Mouse (Mus musculus): Measurements from ENCODE around the gene Wipf1. TPM values are rescaled to one million over a fixed set of nuclear protein-coding genes. Genes with fewer than 3 reads are reported as not detected.
A peak's percentile ranks its signal among the peaks of the same experiment; 100 is the strongest.

Wipf1 gene
- total and polyA plus RNA-seq, 2 experiments from 2014 or later: 1.7 to 2.9 TPM

- no peak overlapping the region for H3K4me3 ChIP-seq (ENCODE audit: low read depth, low read length)
- no peak overlapping the region for H3K27ac ChIP-seq (ENCODE audit: low read depth)
- TF ChIP-seq EP300 (IDR thresholded peaks at IDR 0.05; ENCODE audit: low read depth) (no peak), CTCF (IDR thresholded peaks at IDR 0.05; ENCODE audit: low read depth) (no peak)
- DNase-seq (ENCODE audit: low spot score): no peak
- H3K27me3 ChIP-seq (ENCODE audit: control insufficient read depth, insufficient read depth, low read length): no peaks in the 10 kb centered on the region
- H3K9ac ChIP-seq (replicated peaks; ENCODE audit: low read depth, low read length): no peak overlapping the region
- H3K4me1 ChIP-seq (ENCODE audit: control insufficient read depth, insufficient read depth): no peaks in the 10 kb centered on the region
- H3K36me3 ChIP-seq (replicated peaks; ENCODE audit: control insufficient read depth, insufficient read depth, low read length): peaks cover 23% of the 10 kb centered on the region
- no peaks in the 10 kb centered on the region for H3K9me3 ChIP-seq (replicated peaks; ENCODE audit: control insufficient read depth, low read length)
- no peak overlapping the region for H3K4me2 ChIP-seq (ENCODE audit: low read depth, low read length)
- no peak for ATAC-seq (ENCODE audit: insufficient read depth, low read depth)
- 69% methylated on average over 2 of the region's 2 CpGs for WGBS
Measured at GRCm38 (mm10) chr2:73442015-73442414, 87.5 kb downstream of the Wipf1 start.

DNA sequence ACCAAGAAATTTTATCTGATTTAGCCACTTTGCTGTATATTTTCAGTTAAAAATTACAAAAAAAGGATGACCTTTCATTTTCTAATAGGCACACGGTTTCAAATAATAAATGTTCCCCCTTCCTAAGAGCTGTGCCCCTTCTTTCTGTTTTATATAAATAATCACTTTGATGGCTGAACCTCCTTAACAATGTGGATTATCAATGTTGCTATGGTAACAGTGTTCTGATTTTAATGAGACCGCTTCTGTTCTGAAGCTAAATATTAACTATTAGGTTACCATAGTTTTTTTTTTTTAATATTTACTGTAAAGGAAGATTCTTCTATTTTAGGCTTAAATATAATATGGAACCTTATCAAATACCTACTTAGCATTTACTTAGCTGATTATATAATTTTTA is 89.2 kb downstream of the Wipf1 start:
- DNase-seq (ENCODE audit: low spot score) (no peak), ATAC-seq (ENCODE audit: insufficient read depth, low read depth) (no peak)
- no peak overlapping the region for H3K9ac ChIP-seq (replicated peaks; ENCODE audit: low read depth, low read length)
- TF ChIP-seq EP300 (IDR thresholded peaks at IDR 0.05; ENCODE audit: low read depth): no peak
- TF ChIP-seq CTCF (IDR thresholded peaks at IDR 0.05; ENCODE audit: low read depth): no peak
- WGBS: 86% methylated on average over 2 of the region's 2 CpGs
- no peaks in the 10 kb centered on the region for H3K27me3 ChIP-seq (ENCODE audit: control insufficient read depth, insufficient read depth, low read length)
- H3K4me3 ChIP-seq (ENCODE audit: low read depth, low read length): no peak overlapping the region
- H3K4me2 ChIP-seq (ENCODE audit: low read depth, low read length): no peak overlapping the region
- no peaks in the 10 kb centered on the region for H3K9me3 ChIP-seq (replicated peaks; ENCODE audit: control insufficient read depth, low read length)
- peaks cover 23% of the 10 kb centered on the region for H3K36me3 ChIP-seq (replicated peaks; ENCODE audit: control insufficient read depth, insufficient read depth, low read length)
- H3K27ac ChIP-seq (ENCODE audit: low read depth): no peak overlapping the region
- H3K4me1 ChIP-seq (ENCODE audit: control insufficient read depth, insufficient read depth): no peaks in the 10 kb centered on the region

GRCm38 (mm10) chr2:73436976-73437375 is 92.6 kb downstream of the Wipf1 start:
- Histone ChIP-seq H3K36me3 (replicated peaks; ENCODE audit: control insufficient read depth, insufficient read depth, low read length) (peaks cover 48% of the 10 kb centered on the region), H3K4me1 (ENCODE audit: control insufficient read depth, insufficient read depth) (no peaks in the 10 kb centered on the region), H3K9me3 (replicated peaks; ENCODE audit: control insufficient read depth, low read length) (no peaks in the 10 kb centered on the region), H3K27me3 (ENCODE audit: control insufficient read depth, insufficient read depth, low read length) (no peaks in the 10 kb centered on the region), H3K4me2 (ENCODE audit: low read depth, low read length) (no peak overlapping the region), H3K4me3 (ENCODE audit: low read depth, low read length) (no peak overlapping the region), H3K27ac (ENCODE audit: low read depth) (no peak overlapping the region), H3K9ac (replicated peaks; ENCODE audit: low read depth, low read length) (no peak overlapping the region)
- ATAC-seq (ENCODE audit: insufficient read depth, low read depth) (no peak), DNase-seq (ENCODE audit: low spot score) (no peak)
- WGBS: 49% methylated on average over 14 of the region's 18 CpGs
- no peak for TF ChIP-seq CTCF (IDR thresholded peaks at IDR 0.05; ENCODE audit: low read depth)
- TF ChIP-seq EP300 (IDR thresholded peaks at IDR 0.05; ENCODE audit: low read depth): no peak

DNA sequence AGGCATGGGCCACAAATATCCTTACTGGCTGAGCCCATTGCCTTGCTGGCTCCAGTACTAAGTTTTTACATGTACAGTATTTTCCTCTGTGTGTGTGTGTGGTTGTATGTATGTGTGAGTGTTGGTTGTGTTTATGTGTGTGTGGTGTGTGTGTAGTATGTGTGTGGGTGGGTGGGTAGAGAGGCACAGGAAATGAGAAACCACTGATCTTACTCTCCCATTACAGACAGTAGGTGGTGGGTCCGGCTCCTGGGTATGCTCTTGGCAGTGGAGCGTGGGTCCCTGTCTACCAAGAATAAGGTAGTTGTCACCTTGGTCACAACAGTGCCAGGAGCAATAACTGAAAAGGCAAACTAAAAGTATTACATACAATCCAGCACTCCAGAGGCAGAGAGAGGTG is 93.7 kb downstream of the Wipf1 start:
- H3K36me3 ChIP-seq (replicated peaks; ENCODE audit: control insufficient read depth, insufficient read depth, low read length): peaks cover 50% of the 10 kb centered on the region
- no peak overlapping the region for H3K27ac ChIP-seq (ENCODE audit: low read depth)
- H3K9me3 ChIP-seq (replicated peaks; ENCODE audit: control insufficient read depth, low read length): no peaks in the 10 kb centered on the region
- no peak overlapping the region for H3K4me2 ChIP-seq (ENCODE audit: low read depth, low read length)
- 93% methylated on average over 2 of the region's 2 CpGs for WGBS
- no peak for TF ChIP-seq CTCF (IDR thresholded peaks at IDR 0.05; ENCODE audit: low read depth)
- TF ChIP-seq EP300 (IDR thresholded peaks at IDR 0.05; ENCODE audit: low read depth): no peak
- ATAC-seq (ENCODE audit: insufficient read depth, low read depth): no peak
- no peaks in the 10 kb centered on the region for H3K4me1 ChIP-seq (ENCODE audit: control insufficient read depth, insufficient read depth)
- H3K27me3 ChIP-seq (ENCODE audit: control insufficient read depth, insufficient read depth, low read length): no peaks in the 10 kb centered on the region
- H3K9ac ChIP-seq (replicated peaks; ENCODE audit: low read depth, low read length): no peak overlapping the region
- DNase-seq (ENCODE audit: low spot score): no peak
- H3K4me3 ChIP-seq (ENCODE audit: low read depth, low read length): no peak overlapping the region

- H3K9ac ChIP-seq (replicated peaks; ENCODE audit: low read depth, low read length): no peak overlapping the region; the same call in 1 of the 2 replicates
- H3K36me3 ChIP-seq (replicated peaks; ENCODE audit: control insufficient read depth, insufficient read depth, low read length): peaks cover 29% of the 10 kb centered on the region
- H3K27ac ChIP-seq (ENCODE audit: low read depth): no peak overlapping the region
- H3K9me3 ChIP-seq (replicated peaks; ENCODE audit: control insufficient read depth, low read length): no peaks in the 10 kb centered on the region
- TF ChIP-seq EP300 (IDR thresholded peaks at IDR 0.05; ENCODE audit: low read depth): no peak
- no peak for TF ChIP-seq CTCF (IDR thresholded peaks at IDR 0.05; ENCODE audit: low read depth)
- peak overlapping the region; percentile 51 for H3K4me2 ChIP-seq (ENCODE audit: low read depth, low read length)
- ATAC-seq (ENCODE audit: insufficient read depth, low read depth): no peak
- H3K4me1 ChIP-seq (ENCODE audit: control insufficient read depth, insufficient read depth): no peaks in the 10 kb centered on the region
- no peaks in the 10 kb centered on the region for H3K27me3 ChIP-seq (ENCODE audit: control insufficient read depth, insufficient read depth, low read length)
- 36% methylated on average over 14 of the region's 14 CpGs for WGBS
- no peak for DNase-seq (ENCODE audit: low spot score)
- H3K4me3 ChIP-seq (ENCODE audit: low read depth, low read length): peak overlapping the region; percentile 15; the same call in 1 of the 2 replicates
Measured at GRCm38 (mm10) chr2:73431959-73432396, 97.6 kb downstream of the Wipf1 start.

DNA sequence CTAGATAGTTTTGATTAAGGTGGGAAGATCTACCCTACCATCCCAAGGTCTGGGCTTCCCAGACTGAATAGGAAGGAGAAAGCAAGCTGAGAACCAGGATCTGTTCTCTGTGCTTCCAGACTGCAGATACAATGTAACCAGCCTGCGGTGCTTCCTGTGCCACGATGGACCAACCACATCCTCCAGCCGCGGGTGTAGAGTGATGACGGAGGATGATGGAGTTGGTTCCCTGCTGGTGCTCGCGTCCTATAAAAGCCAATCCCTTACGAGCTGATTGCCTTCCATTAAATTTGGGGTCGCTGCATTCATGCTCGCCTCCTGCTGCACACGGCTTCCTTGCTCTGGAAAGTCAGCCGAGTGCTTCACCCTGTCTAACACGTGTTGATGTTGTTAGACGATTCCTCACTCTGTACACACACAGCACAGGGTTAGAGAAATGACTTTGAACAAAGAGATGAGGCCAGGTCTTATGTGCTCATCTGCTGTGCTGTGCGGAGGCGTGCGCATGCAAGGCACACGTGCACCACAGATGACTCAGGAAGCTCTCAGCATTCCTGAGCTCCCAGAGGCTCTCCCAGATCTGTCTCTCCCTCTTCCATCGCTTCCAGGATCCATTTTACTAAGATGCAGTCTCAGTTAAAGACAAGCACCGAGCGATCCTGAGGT is 100.6 kb downstream of the Wipf1 start:
- no peak for TF ChIP-seq CTCF (IDR thresholded peaks at IDR 0.05; ENCODE audit: low read depth)
- no peak for TF ChIP-seq EP300 (IDR thresholded peaks at IDR 0.05; ENCODE audit: low read depth)
- Histone ChIP-seq H3K4me2 (ENCODE audit: low read depth, low read length) (no peak overlapping the region), H3K36me3 (replicated peaks; ENCODE audit: control insufficient read depth, insufficient read depth, low read length) (peaks cover 18% of the 10 kb centered on the region), H3K27me3 (ENCODE audit: control insufficient read depth, insufficient read depth, low read length) (no peaks in the 10 kb centered on the region), H3K9ac (replicated peaks; ENCODE audit: low read depth, low read length) (no peak overlapping the region), H3K4me3 (ENCODE audit: low read depth, low read length) (no peak overlapping the region), H3K27ac (ENCODE audit: low read depth) (no peak overlapping the region), H3K9me3 (replicated peaks; ENCODE audit: control insufficient read depth, low read length) (no peaks in the 10 kb centered on the region), H3K4me1 (ENCODE audit: control insufficient read depth, insufficient read depth) (no peaks in the 10 kb centered on the region)
- ATAC-seq (ENCODE audit: insufficient read depth, low read depth): peak; percentile 49; the same call in 1 of the 2 replicates
- DNase-seq (ENCODE audit: low spot score): no peak
- WGBS: 48% methylated on average over 21 of the region's 21 CpGs

Data from heart, postnatal 0 days (tissue).